In the genomic region with DNA sequence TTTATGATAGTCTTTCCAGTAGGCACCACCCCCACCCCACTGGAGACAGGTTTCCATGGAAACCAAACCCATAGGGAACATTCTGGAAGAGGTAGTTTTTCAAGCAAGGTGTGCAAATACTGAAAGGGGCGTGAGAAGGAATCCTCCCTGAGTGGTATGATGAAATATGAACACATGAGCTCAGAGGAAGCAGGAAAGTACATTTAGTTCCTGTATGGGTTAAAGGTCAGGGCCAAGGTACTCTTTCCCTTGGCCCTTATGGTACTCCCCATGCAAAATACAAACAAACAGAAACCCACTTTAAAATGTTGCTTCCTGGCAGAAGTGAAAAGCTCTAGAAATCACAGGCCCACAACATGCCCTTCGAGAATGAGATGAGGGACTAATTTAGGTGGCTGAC, we compare ENCODE assay signal across 9 mouse cellular contexts.
"Had no signal": no experiment of that assay in that cellular context is flagged by ENCODE, and none has a peak within 500 bp of the region (broad histone marks: within the 10 kb centered on the region; RNA-seq: fewer than 3 reads in every experiment).

No protein-coding gene starts in this region.

- H3K27me3 ChIP-seq: limb, embryonic 12.5 days; liver, embryonic 12.5 days; midbrain, embryonic 15.5 days; neural tube, embryonic 12.5 days had no signal

- H3K9ac ChIP-seq: limb, embryonic 12.5 days; liver, embryonic 12.5 days; midbrain, embryonic 15.5 days; neural tube, embryonic 12.5 days had no signal

- H3K4me3 ChIP-seq: limb, embryonic 12.5 days; liver, embryonic 12.5 days; midbrain, embryonic 15.5 days; neural tube, embryonic 12.5 days had no signal

- H3K36me3 ChIP-seq: limb, embryonic 12.5 days; liver, embryonic 12.5 days; midbrain, embryonic 15.5 days; neural tube, embryonic 12.5 days had no signal

- H3K9me3 ChIP-seq: limb, embryonic 12.5 days; liver, embryonic 12.5 days; midbrain, embryonic 15.5 days; neural tube, embryonic 12.5 days had no signal

- H3K4me1 ChIP-seq: liver, embryonic 12.5 days; midbrain, embryonic 15.5 days had no signal

- ATAC-seq: liver, embryonic 12.5 days; midbrain, embryonic 15.5 days had no signal

- H3K27ac ChIP-seq: kidney, postnatal 0 days; limb, embryonic 12.5 days; liver, embryonic 12.5 days; midbrain, embryonic 15.5 days; neural tube, embryonic 12.5 days had no signal

- DNase-seq: kidney, adult 11 months; thymus, adult 18-20 months; thymus, postnatal 14 days had no signal

- H3K4me2 ChIP-seq: limb, embryonic 12.5 days; liver, embryonic 12.5 days; midbrain, embryonic 11.5 days; midbrain, embryonic 15.5 days; neural tube, embryonic 12.5 days had no signal
